Mouse (Mus musculus): Measurements from ENCODE around the gene Tbc1d1. TPM values are rescaled to one million over a fixed set of nuclear protein-coding genes. Genes with fewer than 3 reads are reported as not detected.

The Tbc1d1 gene
- total RNA-seq, 1 experiment: 31.1 TPM

DNA sequence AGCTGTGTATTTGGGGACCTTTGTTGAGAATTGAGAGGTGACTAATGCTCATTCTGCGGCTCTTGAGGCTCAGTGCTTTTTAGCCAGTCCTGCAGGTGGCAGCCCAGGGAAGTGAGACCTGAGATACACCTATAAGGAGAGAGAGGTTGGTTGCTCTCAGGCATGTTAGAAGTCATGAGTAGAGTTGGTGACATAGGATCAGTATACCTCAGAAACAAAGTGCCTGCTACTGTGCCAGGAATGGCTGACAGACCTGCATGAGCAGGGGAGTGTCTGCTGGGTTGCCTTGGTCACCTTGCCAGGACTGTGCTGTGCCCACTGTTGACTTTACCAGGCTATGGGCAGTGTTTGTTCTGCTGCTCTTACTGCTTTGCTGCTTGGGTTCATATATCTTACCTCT is 157.4 kb downstream of the Tbc1d1 start:
- DNase-seq (ENCODE audit: low read depth, low spot score): no peak
- in situ Hi-C loops (cut with MboI; ENCODE audit: low sequenced_read_pairs in 2 of 2, unreplicated experiment in 2 of 2): no loop called here
- Histone ChIP-seq H3K27ac (ENCODE audit: insufficient read depth, low read depth, low read length, poor library complexity, severe bottlenecking) (no peak overlapping the region), H3K36me3 (ENCODE audit: control insufficient read depth, insufficient read depth, low read length, poor library complexity, severe bottlenecking) (peaks cover 9% of the 10 kb centered on the region), H3K4me3 (ENCODE audit: insufficient read depth in 1 of 2, low read depth in 1 of 2, low read length in 2 of 2, poor library complexity in 1 of 2, severe bottlenecking in 1 of 2) (no peak overlapping the region), H3K4me1 (ENCODE audit: control insufficient read depth in 2 of 2, insufficient read depth in 2 of 2, low read length in 2 of 2, poor library complexity in 1 of 2) (no peaks in the 10 kb centered on the region), H3K9ac (ENCODE audit: insufficient read depth, low read depth, low read length, poor library complexity, severe bottlenecking) (no peak overlapping the region), H3K9me3 (ENCODE audit: control insufficient read depth, insufficient read depth, low read depth, low read length) (no peaks in the 10 kb centered on the region)
- no peak for TF ChIP-seq ZNF384 (IDR thresholded peaks at IDR 0.05; ENCODE audit: low read depth, low read length)
- no peak for TF ChIP-seq MAFK (IDR thresholded peaks at IDR 0.05; ENCODE audit: insufficient read depth, low read depth, low read length)
- no peak for TF ChIP-seq HCFC1 (IDR thresholded peaks at IDR 0.05; ENCODE audit: borderline replicate concordance, insufficient read depth, low read length)
- no peak for TF ChIP-seq ZC3H11A (IDR thresholded peaks at IDR 0.05; ENCODE audit: borderline replicate concordance, low read depth, low read length)
- TF ChIP-seq CHD2 (IDR thresholded peaks at IDR 0.05; ENCODE audit: low read depth, low read length): no peak

DNA sequence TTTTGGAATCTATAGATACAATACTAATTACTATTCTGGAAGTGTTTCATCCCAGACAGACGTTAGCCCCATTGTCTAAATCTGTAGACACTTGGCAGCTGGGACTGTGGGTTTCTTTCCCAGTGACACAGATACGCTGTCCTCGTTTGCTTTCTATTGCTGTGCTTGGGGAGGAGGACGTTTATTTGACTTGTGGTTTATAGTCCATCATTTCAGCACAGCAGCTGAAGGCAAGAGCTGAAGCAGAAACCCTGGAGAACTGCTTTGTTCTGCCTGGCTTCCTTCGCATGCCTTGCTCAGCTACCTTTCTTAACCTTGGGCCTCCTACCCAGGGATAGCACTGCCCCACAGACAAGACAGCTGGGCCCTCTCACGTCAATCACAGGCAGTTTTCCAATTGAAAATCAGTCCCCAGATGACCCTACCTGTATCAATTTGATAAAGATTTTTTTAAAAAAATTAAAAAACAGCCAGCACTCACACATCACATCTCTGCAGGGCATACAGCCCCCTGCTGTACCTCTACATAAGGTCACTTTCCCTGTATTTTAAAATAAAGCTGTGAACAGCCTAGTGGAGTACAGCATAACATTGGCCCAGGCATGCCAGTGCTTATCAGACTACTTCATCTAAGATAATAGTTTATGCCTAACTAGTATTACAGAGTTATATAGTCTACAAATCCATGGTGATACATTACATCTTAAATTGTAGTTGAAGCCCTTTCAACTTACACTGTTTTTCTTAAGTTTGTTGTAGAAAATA is 158.4 kb downstream of the Tbc1d1 start:
- in situ Hi-C loops (cut with MboI; ENCODE audit: low sequenced_read_pairs in 2 of 2, unreplicated experiment in 2 of 2): no loop called here
- Histone ChIP-seq H3K9ac (ENCODE audit: insufficient read depth, low read depth, low read length, poor library complexity, severe bottlenecking) (no peak overlapping the region), H3K4me3 (ENCODE audit: insufficient read depth in 1 of 2, low read depth in 1 of 2, low read length in 2 of 2, poor library complexity in 1 of 2, severe bottlenecking in 1 of 2) (no peak overlapping the region), H3K9me3 (ENCODE audit: control insufficient read depth, insufficient read depth, low read depth, low read length) (no peaks in the 10 kb centered on the region), H3K36me3 (ENCODE audit: control insufficient read depth, insufficient read depth, low read length, poor library complexity, severe bottlenecking) (peaks cover 9% of the 10 kb centered on the region), H3K27ac (ENCODE audit: insufficient read depth, low read depth, low read length, poor library complexity, severe bottlenecking) (no peak overlapping the region), H3K4me1 (ENCODE audit: control insufficient read depth in 2 of 2, insufficient read depth in 2 of 2, low read length in 2 of 2, poor library complexity in 1 of 2) (no peaks in the 10 kb centered on the region)
- TF ChIP-seq HCFC1 (IDR thresholded peaks at IDR 0.05; ENCODE audit: borderline replicate concordance, insufficient read depth, low read length) (no peak), CHD2 (IDR thresholded peaks at IDR 0.05; ENCODE audit: low read depth, low read length) (no peak), ZC3H11A (IDR thresholded peaks at IDR 0.05; ENCODE audit: borderline replicate concordance, low read depth, low read length) (no peak), MAFK (IDR thresholded peaks at IDR 0.05; ENCODE audit: insufficient read depth, low read depth, low read length) (no peak), ZNF384 (IDR thresholded peaks at IDR 0.05; ENCODE audit: low read depth, low read length) (no peak)
- DNase-seq (ENCODE audit: low read depth, low spot score): no peak

DNA sequence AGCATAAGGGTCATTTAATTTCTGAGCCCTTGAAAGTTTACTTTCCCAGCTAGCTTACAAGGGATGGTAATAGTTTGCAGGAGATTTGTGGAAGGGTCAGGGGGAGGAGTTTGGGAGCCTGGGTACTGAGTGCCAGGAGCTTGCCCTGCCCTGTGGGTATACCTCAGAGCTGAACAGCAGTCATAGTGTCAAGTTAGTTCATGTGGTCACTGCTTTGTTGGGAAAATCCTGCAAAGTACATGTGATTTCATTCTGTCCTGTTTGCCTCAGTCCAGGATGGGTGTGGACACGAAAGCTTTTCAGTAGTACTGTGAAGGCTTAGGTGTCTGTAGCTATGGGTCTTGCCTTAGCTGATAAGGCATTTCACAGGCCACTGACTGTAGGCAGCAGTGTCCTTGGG is 159.0 kb downstream of the Tbc1d1 start:
- H3K4me3 ChIP-seq (ENCODE audit: insufficient read depth in 1 of 2, low read depth in 1 of 2, low read length in 2 of 2, poor library complexity in 1 of 2, severe bottlenecking in 1 of 2): no peak overlapping the region
- H3K4me1 ChIP-seq (ENCODE audit: control insufficient read depth in 2 of 2, insufficient read depth in 2 of 2, low read length in 2 of 2, poor library complexity in 1 of 2): no peaks in the 10 kb centered on the region
- no peak overlapping the region for H3K27ac ChIP-seq (ENCODE audit: insufficient read depth, low read depth, low read length, poor library complexity, severe bottlenecking)
- in situ Hi-C loops (cut with MboI; ENCODE audit: low sequenced_read_pairs in 2 of 2, unreplicated experiment in 2 of 2): no loop called here
- no peak for TF ChIP-seq MAFK (IDR thresholded peaks at IDR 0.05; ENCODE audit: insufficient read depth, low read depth, low read length)
- TF ChIP-seq CHD2 (IDR thresholded peaks at IDR 0.05; ENCODE audit: low read depth, low read length): no peak
- TF ChIP-seq HCFC1 (IDR thresholded peaks at IDR 0.05; ENCODE audit: borderline replicate concordance, insufficient read depth, low read length): no peak
- no peak for TF ChIP-seq ZNF384 (IDR thresholded peaks at IDR 0.05; ENCODE audit: low read depth, low read length)
- TF ChIP-seq ZC3H11A (IDR thresholded peaks at IDR 0.05; ENCODE audit: borderline replicate concordance, low read depth, low read length): no peak
- H3K36me3 ChIP-seq (ENCODE audit: control insufficient read depth, insufficient read depth, low read length, poor library complexity, severe bottlenecking): peaks cover 9% of the 10 kb centered on the region
- no peak for DNase-seq (ENCODE audit: low read depth, low spot score)
- no peaks in the 10 kb centered on the region for H3K9me3 ChIP-seq (ENCODE audit: control insufficient read depth, insufficient read depth, low read depth, low read length)
- H3K9ac ChIP-seq (ENCODE audit: insufficient read depth, low read depth, low read length, poor library complexity, severe bottlenecking): no peak overlapping the region

DNA sequence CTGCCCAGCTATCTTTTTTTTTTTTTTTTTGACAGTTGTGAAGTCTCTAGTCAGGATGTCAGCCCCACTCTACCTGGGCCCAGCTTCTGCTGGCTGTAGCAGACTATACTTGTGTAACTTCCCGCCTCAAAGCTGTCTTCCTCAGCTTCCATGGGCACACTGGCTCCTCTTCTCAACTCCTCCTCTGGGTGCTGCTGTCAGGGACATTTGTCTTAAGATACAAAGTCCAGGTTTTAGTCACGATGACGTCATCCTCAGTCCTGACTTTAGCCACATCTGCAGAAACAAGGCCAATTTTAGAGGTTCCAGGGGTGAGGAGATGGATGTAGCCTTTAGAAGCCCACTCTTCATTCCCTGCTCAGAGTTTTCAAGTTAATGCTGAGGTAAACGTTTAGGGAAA is 167.2 kb downstream of the Tbc1d1 start:
- no peak for DNase-seq (ENCODE audit: low read depth, low spot score)
- Histone ChIP-seq H3K9ac (ENCODE audit: insufficient read depth, low read depth, low read length, poor library complexity, severe bottlenecking) (no peak overlapping the region), H3K4me3 (ENCODE audit: insufficient read depth in 1 of 2, low read depth in 1 of 2, low read length in 2 of 2, poor library complexity in 1 of 2, severe bottlenecking in 1 of 2) (no peak overlapping the region), H3K36me3 (ENCODE audit: control insufficient read depth, insufficient read depth, low read length, poor library complexity, severe bottlenecking) (no peaks in the 10 kb centered on the region; the same call in 1 of the 2 replicates), H3K4me1 (ENCODE audit: control insufficient read depth in 2 of 2, insufficient read depth in 2 of 2, low read length in 2 of 2, poor library complexity in 1 of 2) (peaks cover 4% of the 10 kb centered on the region in 2 experiments; a peak in 1 of 4 replicates), H3K9me3 (ENCODE audit: control insufficient read depth, insufficient read depth, low read depth, low read length) (no peaks in the 10 kb centered on the region), H3K27ac (ENCODE audit: insufficient read depth, low read depth, low read length, poor library complexity, severe bottlenecking) (no peak overlapping the region)
- TF ChIP-seq CHD2 (IDR thresholded peaks at IDR 0.05; ENCODE audit: low read depth, low read length) (no peak), MAFK (IDR thresholded peaks at IDR 0.05; ENCODE audit: insufficient read depth, low read depth, low read length) (no peak), ZC3H11A (IDR thresholded peaks at IDR 0.05; ENCODE audit: borderline replicate concordance, low read depth, low read length) (no peak), ZNF384 (IDR thresholded peaks at IDR 0.05; ENCODE audit: low read depth, low read length) (no peak), HCFC1 (IDR thresholded peaks at IDR 0.05; ENCODE audit: borderline replicate concordance, insufficient read depth, low read length) (no peak)
- in situ Hi-C loops (cut with MboI; ENCODE audit: low sequenced_read_pairs in 2 of 2, unreplicated experiment in 2 of 2): no loop called here

Data from ES-E14 (cell line).